Mouse (Mus musculus): Measurements from ENCODE around the gene H3f3a. TPM values are rescaled to one million over a fixed set of nuclear protein-coding genes. Genes with fewer than 3 reads are reported as not detected.
A peak's percentile ranks its signal among the peaks of the same experiment; 100 is the strongest.

H3f3a gene
- polyA plus RNA-seq, 1 experiment from 2014 or later: 1,774 TPM

DNA sequence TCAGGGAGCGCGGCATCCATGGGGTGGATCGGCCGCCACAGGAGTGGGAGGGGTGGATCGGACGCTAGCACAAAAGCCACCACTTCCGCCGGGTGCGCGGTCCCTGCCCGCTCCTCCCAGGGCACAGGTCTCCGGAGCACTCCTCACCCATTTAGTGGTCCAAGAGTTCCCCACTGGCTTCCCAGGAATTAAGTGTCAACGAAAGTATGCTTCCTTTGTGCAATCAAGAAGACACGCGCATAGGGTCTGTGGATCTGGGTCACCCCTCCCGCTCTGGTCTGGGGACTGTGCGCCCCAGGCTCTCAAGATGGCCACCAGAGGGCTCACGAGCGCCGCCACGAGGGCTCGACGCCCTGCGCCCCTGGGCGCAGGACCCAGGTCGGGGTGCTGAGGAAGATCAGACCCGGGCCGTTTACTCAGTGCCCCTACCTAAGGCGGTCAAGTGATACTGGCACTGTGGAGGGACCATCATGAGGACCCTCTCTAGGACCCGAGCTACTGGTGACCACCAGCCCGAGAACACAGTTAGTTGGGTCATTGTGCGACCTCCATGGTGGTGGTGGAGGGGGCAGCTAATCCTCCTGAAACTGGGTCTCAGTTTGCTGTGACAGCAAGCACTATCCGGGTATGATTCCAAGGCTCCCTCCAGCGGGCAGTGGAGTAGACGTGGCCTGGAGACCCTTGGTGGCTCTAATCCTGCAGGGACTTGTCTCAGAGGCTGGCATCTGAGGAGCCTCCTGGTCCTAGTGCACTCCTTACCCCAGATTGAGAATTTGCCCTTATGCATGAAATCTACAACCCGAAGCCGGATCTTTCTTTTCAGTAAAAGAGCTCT lies 45.2 kb downstream of the H3f3a start:
- DNase-seq (ENCODE audit: low spot score) (peak; percentile 87), ATAC-seq (peak; percentile 92)
- peak overlapping the region; percentile 74 for H3K27ac ChIP-seq (ENCODE audit: low read length)
- H3K36me3 ChIP-seq (ENCODE audit: insufficient read depth, low read length): no peaks in the 10 kb centered on the region
- peak overlapping the region; percentile 51 for H3K9ac ChIP-seq (replicated peaks; ENCODE audit: low read depth)
- H3K4me2 ChIP-seq (replicated peaks; ENCODE audit: low read depth, low read length): peak overlapping the region; percentile 75
- WGBS: 4% methylated on average over 35 of the region's 37 CpGs
- H3K9me3 ChIP-seq (ENCODE audit: low read length): no peaks in the 10 kb centered on the region
- H3K27me3 ChIP-seq (replicated peaks; ENCODE audit: insufficient read depth, low read length): no peaks in the 10 kb centered on the region
- H3K4me1 ChIP-seq (ENCODE audit: insufficient read depth, low read depth, low read length): peaks cover 11% of the 10 kb centered on the region; the same call in 1 of the 2 replicates
- no peak for TF ChIP-seq EP300 (IDR thresholded peaks at IDR 0.05)
- peak; percentile 86 for TF ChIP-seq CTCF (IDR thresholded peaks at IDR 0.05)
- peak overlapping the region; percentile 50 for H3K4me3 ChIP-seq (ENCODE audit: low read depth, low read length)

DNA sequence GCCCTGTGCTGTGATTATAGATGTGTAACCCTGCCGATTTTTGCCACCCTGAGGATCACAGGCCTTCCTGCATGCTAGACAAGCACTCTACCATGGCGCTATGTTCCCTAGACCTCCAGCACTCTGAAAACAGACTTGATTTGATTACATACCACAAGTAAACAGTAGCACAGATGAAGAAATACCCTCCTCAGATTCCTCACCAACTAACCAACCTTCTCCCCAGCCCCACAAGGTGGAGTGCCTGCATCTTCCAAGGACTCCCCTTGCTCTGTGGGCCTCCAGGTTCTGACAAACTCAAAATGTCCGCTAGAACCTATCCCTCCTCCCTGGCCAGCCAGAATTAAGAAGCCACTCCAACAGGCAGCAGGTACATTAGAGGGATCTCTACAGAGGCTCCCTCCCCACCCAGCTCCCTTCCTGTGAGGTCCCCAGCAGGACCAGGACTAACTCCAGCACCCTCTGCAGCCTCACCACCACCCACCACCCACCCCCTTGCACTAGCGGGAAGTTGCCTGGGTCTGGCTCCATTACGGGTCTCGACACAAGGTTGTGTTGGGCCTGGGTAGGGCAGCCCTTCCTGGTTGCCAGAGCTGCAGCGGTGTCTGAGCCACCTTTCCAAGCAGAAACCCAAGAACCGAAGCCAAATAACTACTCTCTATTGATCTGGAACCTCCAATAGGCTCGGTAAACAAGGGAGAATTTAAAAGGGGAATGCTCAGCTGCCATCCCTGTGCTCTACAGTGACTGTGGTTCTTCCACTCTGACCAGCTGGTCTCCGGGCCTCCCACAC lies 46.0 kb downstream of the H3f3a start:
- TF ChIP-seq CTCF (IDR thresholded peaks at IDR 0.05): peak; percentile 33
- no peak for TF ChIP-seq EP300 (IDR thresholded peaks at IDR 0.05)
- Histone ChIP-seq H3K4me1 (ENCODE audit: insufficient read depth, low read depth, low read length) (peaks cover 15% of the 10 kb centered on the region; the same call in 1 of the 2 replicates), H3K36me3 (ENCODE audit: insufficient read depth, low read length) (no peaks in the 10 kb centered on the region), H3K9me3 (ENCODE audit: low read length) (no peaks in the 10 kb centered on the region), H3K9ac (replicated peaks; ENCODE audit: low read depth) (peak overlapping the region; percentile 51), H3K27ac (ENCODE audit: low read length) (peak overlapping the region; percentile 74), H3K27me3 (replicated peaks; ENCODE audit: insufficient read depth, low read length) (0 out of 2 replicates have a peak, but pooled peaks cover 3% of the 10 kb centered on the region), H3K4me3 (ENCODE audit: low read depth, low read length) (peak overlapping the region; percentile 50), H3K4me2 (replicated peaks; ENCODE audit: low read depth, low read length) (peak overlapping the region; percentile 75)
- ATAC-seq: peak; percentile 14
- DNase-seq (ENCODE audit: low spot score): peak; percentile 30
- 14% methylated on average over 10 of the region's 10 CpGs for WGBS

GRCm38 (mm10) chr1:180766557-180766956 lies 47.2 kb downstream of the H3f3a start:
- DNase-seq (ENCODE audit: low spot score) (no peak), ATAC-seq (no peak)
- Histone ChIP-seq H3K9me3 (ENCODE audit: low read length) (no peaks in the 10 kb centered on the region), H3K4me3 (ENCODE audit: low read depth, low read length) (no peak overlapping the region), H3K9ac (replicated peaks; ENCODE audit: low read depth) (no peak overlapping the region), H3K4me2 (replicated peaks; ENCODE audit: low read depth, low read length) (no peak overlapping the region), H3K36me3 (ENCODE audit: insufficient read depth, low read length) (no peaks in the 10 kb centered on the region), H3K27me3 (replicated peaks; ENCODE audit: insufficient read depth, low read length) (0 out of 2 replicates have a peak, but pooled peaks cover 3% of the 10 kb centered on the region), H3K4me1 (ENCODE audit: insufficient read depth, low read depth, low read length) (peaks cover 15% of the 10 kb centered on the region; the same call in 1 of the 2 replicates), H3K27ac (ENCODE audit: low read length) (no peak overlapping the region)
- 66% methylated on average over 5 of the region's 5 CpGs for WGBS
- TF ChIP-seq EP300 (IDR thresholded peaks at IDR 0.05): no peak
- no peak for TF ChIP-seq CTCF (IDR thresholded peaks at IDR 0.05)

- no peaks in the 10 kb centered on the region for H3K9me3 ChIP-seq (ENCODE audit: low read length)
- H3K36me3 ChIP-seq (ENCODE audit: insufficient read depth, low read length): no peaks in the 10 kb centered on the region
- H3K27ac ChIP-seq (ENCODE audit: low read length): no peak overlapping the region
- ATAC-seq: no peak
- no peak for DNase-seq (ENCODE audit: low spot score)
- peaks cover 15% of the 10 kb centered on the region; the same call in 1 of the 2 replicates for H3K4me1 ChIP-seq (ENCODE audit: insufficient read depth, low read depth, low read length)
- H3K27me3 ChIP-seq (replicated peaks; ENCODE audit: insufficient read depth, low read length): 0 out of 2 replicates have a peak, but pooled peaks cover 3% of the 10 kb centered on the region
- H3K9ac ChIP-seq (replicated peaks; ENCODE audit: low read depth): no peak overlapping the region
- WGBS: 80% methylated on average over 5 of the region's 5 CpGs
- H3K4me3 ChIP-seq (ENCODE audit: low read depth, low read length): no peak overlapping the region
- H3K4me2 ChIP-seq (replicated peaks; ENCODE audit: low read depth, low read length): no peak overlapping the region
- TF ChIP-seq CTCF (IDR thresholded peaks at IDR 0.05): no peak
- TF ChIP-seq EP300 (IDR thresholded peaks at IDR 0.05): no peak
Measured at GRCm38 (mm10) chr1:180765393-180765792, 48.4 kb downstream of the H3f3a start.

GRCm38 (mm10) chr1:180763828-180764227 lies 49.9 kb downstream of the H3f3a start:
- 0 out of 2 replicates have a peak, but pooled peaks cover 3% of the 10 kb centered on the region for H3K27me3 ChIP-seq (replicated peaks; ENCODE audit: insufficient read depth, low read length)
- H3K4me2 ChIP-seq (replicated peaks; ENCODE audit: low read depth, low read length): peak overlapping the region; percentile 69
- ATAC-seq (peak; percentile 71), DNase-seq (ENCODE audit: low spot score) (peak; percentile 93)
- peak overlapping the region; percentile 28 for H3K4me3 ChIP-seq (ENCODE audit: low read depth, low read length)
- H3K27ac ChIP-seq (ENCODE audit: low read length): no peak overlapping the region
- peaks cover 15% of the 10 kb centered on the region; the same call in 1 of the 2 replicates for H3K4me1 ChIP-seq (ENCODE audit: insufficient read depth, low read depth, low read length)
- peak overlapping the region; percentile 29; the same call in 1 of the 2 replicates for H3K9ac ChIP-seq (replicated peaks; ENCODE audit: low read depth)
- WGBS: 0% methylated on average over 11 of the region's 11 CpGs
- H3K36me3 ChIP-seq (ENCODE audit: insufficient read depth, low read length): no peaks in the 10 kb centered on the region
- TF ChIP-seq EP300 (IDR thresholded peaks at IDR 0.05): no peak
- TF ChIP-seq CTCF (IDR thresholded peaks at IDR 0.05): peak; percentile 96
- no peaks in the 10 kb centered on the region for H3K9me3 ChIP-seq (ENCODE audit: low read length)

- H3K27ac ChIP-seq (ENCODE audit: low read length): no peak overlapping the region; the same call in 1 of the 2 replicates
- peak overlapping the region; percentile 28 for H3K4me3 ChIP-seq (ENCODE audit: low read depth, low read length)
- TF ChIP-seq EP300 (IDR thresholded peaks at IDR 0.05) (no peak), CTCF (IDR thresholded peaks at IDR 0.05) (no peak)
- no peaks in the 10 kb centered on the region for H3K36me3 ChIP-seq (ENCODE audit: insufficient read depth, low read length)
- 10% methylated on average over 14 of the region's 14 CpGs for WGBS
- ATAC-seq (no peak), DNase-seq (ENCODE audit: low spot score) (no peak)
- H3K4me1 ChIP-seq (ENCODE audit: insufficient read depth, low read depth, low read length): peaks cover 15% of the 10 kb centered on the region; the same call in 1 of the 2 replicates
- H3K9me3 ChIP-seq (ENCODE audit: low read length): no peaks in the 10 kb centered on the region
- H3K27me3 ChIP-seq (replicated peaks; ENCODE audit: insufficient read depth, low read length): 0 out of 2 replicates have a peak, but pooled peaks cover 3% of the 10 kb centered on the region
- H3K4me2 ChIP-seq (replicated peaks; ENCODE audit: low read depth, low read length): peak overlapping the region; percentile 69
- H3K9ac ChIP-seq (replicated peaks; ENCODE audit: low read depth): peak overlapping the region; percentile 29; the same call in 1 of the 2 replicates
Measured at GRCm38 (mm10) chr1:180763307-180763706, 50.4 kb downstream of the H3f3a start.

Measured in lung, postnatal 0 days (tissue).